Mouse (Mus musculus) spleen, adult 2 months (tissue): Measurements from ENCODE around the gene Mpzl3. TPM values are rescaled to one million over a fixed set of nuclear protein-coding genes. Genes with fewer than 3 reads are reported as not detected.
A peak's percentile ranks its signal among the peaks of the same experiment; 100 is the strongest.

Source experiments
- DNase-seq, 2 experiments: peaks; one replicate each; pipeline versions ENCODE4 v3.0.0 to v3.0.0-alpha.2; 2012 to 2021; ENCODE audit warnings: low spot score in 2 of 2, low read depth in 1 of 2
- H3K27ac ChIP-seq: fragments of 200-500 bp; 2 replicates; pipeline ENCODE4 v1.5.1; 2012; ENCODE audit warnings: low read length, inconsistent platforms; ENCODE audit not compliant: insufficient read depth
- H3K27me3 ChIP-seq: fragments of 200-500 bp; 2 replicates; pipeline ENCODE4 v1.6.1; 2012; ENCODE audit warnings: mild to moderate bottlenecking, moderate library complexity, low read length, inconsistent platforms; ENCODE audit not compliant: control insufficient read depth, insufficient read depth
- H3K36me3 ChIP-seq: fragments of 200-500 bp; 2 replicates; pipeline ENCODE4 v1.6.1; 2012; ENCODE audit warnings: mild to moderate bottlenecking, low read length, inconsistent platforms; ENCODE audit not compliant: control insufficient read depth, insufficient read depth
- H3K4me1 ChIP-seq: fragments of 200-500 bp; 2 replicates; pipeline ENCODE4 v1.6.1; 2011; ENCODE audit warnings: inconsistent platforms; ENCODE audit not compliant: control insufficient read depth, insufficient read depth, insufficient read length
- H3K4me3 ChIP-seq: fragments of 200-500 bp; 2 replicates; pipeline ENCODE4 v1.5.1; 2011; ENCODE audit warnings: mild to moderate bottlenecking, inconsistent platforms; ENCODE audit not compliant: insufficient read depth, insufficient read length; ENCODE audit errors: extremely low read depth
- CTCF ChIP-seq: fragments of 200-500 bp; IDR thresholded peaks from 2 replicates; pipeline ENCODE4 v1.5.1; 2011; ENCODE audit warnings: mild to moderate bottlenecking, inconsistent platforms; ENCODE audit not compliant: insufficient read depth, insufficient read length, insufficient replicate concordance; ENCODE audit errors: extremely low read depth
- POLR2A ChIP-seq: fragments of 200-500 bp; IDR thresholded peaks from 2 replicates; pipeline ENCODE4 v1.6.1; 2011; ENCODE audit warnings: low read depth, low read length, inconsistent platforms
- WGBS: fragments of 180-500 bp; shearing (Covaris S2); methylation state at CpG from one replicate; pipeline ENCODE4 v1.1.7; 2018; 5-methylcytosine and 5-hydroxymethylcytosine counted together
- polyA plus RNA-seq: library from polyadenylated mRNA; depleted of rRNA; stranded (reverse); fragments of >200 nt; gene quantifications from 2 replicates; pipeline ENCODE4 v1.2.3, GENCODE M21; 2012; rRNA removed

The Mpzl3 gene
- polyA plus RNA-seq = 1.7 and 2.2 TPM in 2 replicates

- Histone ChIP-seq H3K27me3 (peaks cover 1% of the 10 kb centered on the region; the same call in 1 of the 2 replicates), H3K27ac (peak within 1 kb of the TSS; percentile 79), H3K4me3 (peak within 1 kb of the TSS; percentile 75), H3K4me1 (no peaks in the 10 kb centered on the region), H3K36me3 (no peaks in the 10 kb centered on the region)
- TF ChIP-seq POLR2A = no peak
- TF ChIP-seq CTCF = no peak
- 1% methylated on average over 33 of the region's 33 CpGs for WGBS
- DNase-seq = peak; percentile 71 to 83
These were observed at the start of gene Mpzl3 for GRCm38 (mm10) chr9:45055082-45055713. Gene Mpzl3, plus strand, starts transcription at chr9:45055186.

GRCm38 (mm10) chr9:45007404-45007803 is 47.6 kb upstream of the Mpzl3 start:
- Histone ChIP-seq H3K27me3 (no peaks in the 10 kb centered on the region), H3K4me1 (no peaks in the 10 kb centered on the region), H3K36me3 (no peaks in the 10 kb centered on the region), H3K4me3 (no peak overlapping the region; the same call in 1 of the 2 replicates), H3K27ac (no peak overlapping the region)
- 65% methylated on average over 12 of the region's 12 CpGs for WGBS
- DNase-seq = no peak
- no peak for TF ChIP-seq POLR2A
- TF ChIP-seq CTCF = no peak

- 66% methylated on average over 4 of the region's 4 CpGs for WGBS
- Histone ChIP-seq H3K27ac (peak overlapping the region; percentile 88), H3K4me1 (no peaks in the 10 kb centered on the region)
These were observed 46.6 kb upstream of the Mpzl3 start for GRCm38 (mm10) chr9:45008342-45008741.

GRCm38 (mm10) chr9:45009180-45010078 is 45.6 kb upstream of the Mpzl3 start, which contains the start of gene Cd3e:
Gene Cd3e, minus strand, starts transcription at chr9:45009627.
- Histone ChIP-seq H3K27me3 (no peaks in the 10 kb centered on the region), H3K4me1 (no peaks in the 10 kb centered on the region), H3K36me3 (no peaks in the 10 kb centered on the region), H3K4me3 (peak within 1 kb of the TSS; percentile 63), H3K27ac (peak within 1 kb of the TSS; percentile 88)
- peak in 1 of 2 experiments; percentile 22 for DNase-seq
- 70% methylated on average over 19 of the region's 19 CpGs for WGBS
- TF ChIP-seq CTCF = no peak
- no peak; the same call in 1 of the 2 replicates for TF ChIP-seq POLR2A

More at GRCm38 (mm10) chr9:45008342-45008741, 46.6 kb upstream of the Mpzl3 start:
- TF ChIP-seq CTCF (no peak), POLR2A (no peak; the same call in 1 of the 2 replicates)
- H3K36me3 ChIP-seq = no peaks in the 10 kb centered on the region
- peak overlapping the region; percentile 63 for H3K4me3 ChIP-seq
- H3K27me3 ChIP-seq = no peaks in the 10 kb centered on the region
- no peak for DNase-seq

GRCm38 (mm10) chr9:45010461-45010860 is 44.5 kb upstream of the Mpzl3 start:
- no peak for TF ChIP-seq POLR2A
- no peak for TF ChIP-seq CTCF
- 49% methylated on average over 4 of the region's 4 CpGs for WGBS
- no peak overlapping the region for H3K4me3 ChIP-seq
- H3K27ac ChIP-seq = 0 out of 2 replicates have a peak overlapping the region, but pooled peaks have one; percentile 15
- no peaks in the 10 kb centered on the region for H3K4me1 ChIP-seq
- H3K27me3 ChIP-seq = no peaks in the 10 kb centered on the region
- H3K36me3 ChIP-seq = no peaks in the 10 kb centered on the region
- peak in 1 of 2 experiments; percentile 35 for DNase-seq

- no peaks in the 10 kb centered on the region for H3K4me1 ChIP-seq
- H3K27me3 ChIP-seq = no peaks in the 10 kb centered on the region
- H3K36me3 ChIP-seq = no peaks in the 10 kb centered on the region
- no peak for TF ChIP-seq CTCF
- TF ChIP-seq POLR2A = no peak
- H3K4me3 ChIP-seq = no peak overlapping the region
- no peak for DNase-seq
- 51% methylated on average over 6 of the region's 6 CpGs for WGBS
- H3K27ac ChIP-seq = no peak overlapping the region
These were observed 43.7 kb upstream of the Mpzl3 start for GRCm38 (mm10) chr9:45011291-45011690.

GRCm38 (mm10) chr9:45014879-45015278 is 40.1 kb upstream of the Mpzl3 start:
- 11% methylated on average over 2 of the region's 2 CpGs for WGBS
- TF ChIP-seq POLR2A = no peak
- no peak for TF ChIP-seq CTCF

More at GRCm38 (mm10) chr9:45014879-45015278, 40.1 kb upstream of the Mpzl3 start:
- H3K4me1 ChIP-seq = no peaks in the 10 kb centered on the region
- no peak overlapping the region for H3K4me3 ChIP-seq
- DNase-seq = no peak
- no peak overlapping the region for H3K27ac ChIP-seq
- no peaks in the 10 kb centered on the region for H3K36me3 ChIP-seq
- no peaks in the 10 kb centered on the region for H3K27me3 ChIP-seq
